Mouse (Mus musculus) heart, embryonic 14.5 days (tissue): ENCODE measurements around the gene Ntm. TPM values are rescaled to one million over a fixed set of nuclear protein-coding genes. Genes with fewer than 3 reads are reported as not detected.

Experiments
- ATAC-seq: fragments of 200-750 bp; cut with Nextera tagmentation; 2 replicates; pipeline ENCODE4 v1.8.0; 2017; ENCODE audit warnings: low read depth, moderate TSS enrichment; ENCODE audit not compliant: insufficient number of reproducible peaks, insufficient read depth, low FRiP score
- H3K27ac ChIP-seq, 2 experiments: fragments of 200-500 bp in 1 of 2; fragments of 300-500 bp in 1 of 2; sonication (generic) in 1 of 2; replicated peaks in 1 of 2; 2 replicates each; pipeline ENCODE4 v1.5.1; 2012 to 2014; ENCODE audit warnings: low read depth in 2 of 2, low read length in 2 of 2, control low read depth in 1 of 2, mild to moderate bottlenecking in 1 of 2, mixed read lengths in 1 of 2; ENCODE audit not compliant: control insufficient read depth in 1 of 2, insufficient read depth in 1 of 2
- H3K27me3 ChIP-seq: fragments of 300-500 bp; sonication (generic); 2 replicates; pipeline ENCODE4 v1.6.1; 2014; ENCODE audit warnings: mild to moderate bottlenecking, low read length, control low read depth; ENCODE audit not compliant: control insufficient read depth, insufficient read depth
- H3K36me3 ChIP-seq: fragments of 300-500 bp; sonication (generic); 2 replicates; pipeline ENCODE4 v1.6.1; 2014; ENCODE audit warnings: mild to moderate bottlenecking, control low read depth, low read length, mixed read lengths; ENCODE audit not compliant: control insufficient read depth, insufficient read depth
- H3K4me1 ChIP-seq, 2 experiments: fragments of 200-500 bp in 1 of 2; fragments of 300-500 bp in 1 of 2; sonication (generic) in 1 of 2; 2 replicates each; pipeline ENCODE4 v1.6.1; 2012 to 2014; ENCODE audit warnings: low read length in 2 of 2, control low read depth in 1 of 2, mixed read lengths in 1 of 2; ENCODE audit not compliant: control insufficient read depth in 2 of 2, insufficient read depth in 2 of 2
- H3K4me2 ChIP-seq: fragments of 300-500 bp; sonication (generic); 2 replicates; pipeline ENCODE4 v1.6.1; 2014; ENCODE audit warnings: mild to moderate bottlenecking, low read length
- H3K4me3 ChIP-seq, 2 experiments: fragments of 200-500 bp in 1 of 2; fragments of 300-500 bp in 1 of 2; sonication (generic) in 1 of 2; 2 replicates each; pipeline ENCODE4 v1.5.1; 2012 to 2014; ENCODE audit warnings: low read length in 2 of 2, mild to moderate bottlenecking in 2 of 2, control low read depth in 1 of 2, low read depth in 1 of 2, moderate library complexity in 1 of 2; ENCODE audit not compliant: control insufficient read depth in 1 of 2, insufficient read depth in 1 of 2
- H3K9ac ChIP-seq: fragments of 300-500 bp; sonication (generic); 2 replicates; pipeline ENCODE4 v1.6.1; 2014; ENCODE audit warnings: mild to moderate bottlenecking, low read length
- H3K9me3 ChIP-seq: fragments of 300-500 bp; sonication (generic); 2 replicates; pipeline ENCODE4 v1.6.1; 2016; ENCODE audit warnings: low read length, control low read depth; ENCODE audit not compliant: control insufficient read depth
- WGBS: fragments of 180-500 bp; shearing (Covaris S2); extraction: QIAGEN DNeasy Blood & Tissue Kit; methylation state at CpG from one replicate; pipeline ENCODE4 v1.1.7; 2014; 5-methylcytosine and 5-hydroxymethylcytosine counted together
- polyA plus RNA-seq: library from polyadenylated mRNA; unstranded; fragments of >200 nt; fragmentation: Nextera tagmentation; extraction: Ambion mirVana; gene quantifications from 2 replicates; pipeline ENCODE4 v1.2.1, GENCODE M21; 2014

Ntm gene
- polyA plus RNA-seq, 1 experiment from 2014 or later: 44.4 TPM

DNA sequence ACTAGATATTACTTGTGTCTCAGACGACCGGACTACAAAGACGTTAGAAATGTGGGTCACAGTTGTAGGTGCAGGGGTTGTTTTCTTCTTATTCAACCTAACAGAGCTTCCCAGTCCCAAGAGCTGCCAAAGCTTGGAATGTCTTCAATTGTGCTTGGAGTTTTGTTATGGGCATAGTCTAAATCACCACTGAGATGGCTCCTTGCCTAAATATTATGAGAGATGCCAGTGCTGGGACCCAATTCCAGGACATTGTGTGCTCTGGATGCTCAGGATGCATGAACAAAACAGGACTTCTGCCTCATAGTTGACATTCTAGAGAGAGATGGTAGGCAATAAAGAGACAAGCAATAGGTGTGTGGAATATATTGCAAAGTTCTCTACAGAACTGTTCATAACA lies 591.6 kb downstream of the Ntm start:
- WGBS: 82% methylated on average over 3 of the region's 3 CpGs
- no peaks in the 10 kb centered on the region; a peak in 1 of 4 replicates for H3K4me1 ChIP-seq
- no peak overlapping the region for H3K9ac ChIP-seq
- no peak overlapping the region for H3K4me2 ChIP-seq
- H3K36me3 ChIP-seq: no peaks in the 10 kb centered on the region
- no peaks in the 10 kb centered on the region for H3K9me3 ChIP-seq
- ATAC-seq: no peak
- no peaks in the 10 kb centered on the region for H3K27me3 ChIP-seq
- H3K4me3 ChIP-seq: no peak overlapping the region
- H3K27ac ChIP-seq: no peak overlapping the region

DNA sequence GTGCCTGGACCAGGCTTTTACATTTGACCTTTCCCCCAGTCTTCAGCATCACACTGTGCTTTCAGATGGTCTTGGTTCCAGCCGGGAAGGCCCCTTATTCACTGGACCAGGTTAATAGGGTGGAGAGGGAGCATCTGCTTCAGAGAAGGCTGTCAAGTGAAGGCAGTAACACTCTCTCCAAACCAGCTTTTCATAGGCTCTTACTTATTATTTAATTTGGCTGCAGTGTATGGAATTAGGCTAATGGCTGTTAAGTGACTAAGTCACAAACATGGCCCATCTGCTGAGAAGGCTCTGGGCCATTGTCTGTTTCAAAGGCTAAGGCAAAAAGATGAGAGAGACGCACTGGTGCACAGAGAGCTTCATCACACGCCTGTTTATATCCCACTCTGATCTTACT lies 593.3 kb downstream of the Ntm start:
- H3K4me1 ChIP-seq: no peaks in the 10 kb centered on the region; a peak in 1 of 4 replicates
- no peaks in the 10 kb centered on the region for H3K27me3 ChIP-seq
- H3K9me3 ChIP-seq: no peaks in the 10 kb centered on the region
- H3K4me3 ChIP-seq: no peak overlapping the region
- no peaks in the 10 kb centered on the region for H3K36me3 ChIP-seq
- ATAC-seq: no peak
- no peak overlapping the region for H3K4me2 ChIP-seq
- no peak overlapping the region for H3K27ac ChIP-seq
- 87% methylated on average over 3 of the region's 3 CpGs for WGBS
- H3K9ac ChIP-seq: no peak overlapping the region

GRCm38 (mm10) chr9:29368291-29368690 lies 594.6 kb downstream of the Ntm start:
- Histone ChIP-seq H3K9ac (no peak overlapping the region), H3K4me3 (no peak overlapping the region), H3K36me3 (no peaks in the 10 kb centered on the region), H3K27me3 (no peaks in the 10 kb centered on the region), H3K4me2 (no peak overlapping the region), H3K9me3 (no peaks in the 10 kb centered on the region), H3K27ac (no peak overlapping the region), H3K4me1 (peaks cover 3 to 7% of the 10 kb centered on the region in 2 experiments)
- 71% methylated on average over 3 of the region's 3 CpGs for WGBS
- ATAC-seq: no peak

- ATAC-seq: no peak
- H3K9ac ChIP-seq: no peak overlapping the region
- H3K27me3 ChIP-seq: no peaks in the 10 kb centered on the region
- no peaks in the 10 kb centered on the region for H3K36me3 ChIP-seq
- H3K4me2 ChIP-seq: no peak overlapping the region
- no peaks in the 10 kb centered on the region for H3K4me1 ChIP-seq
- no peak overlapping the region for H3K4me3 ChIP-seq
- no peak overlapping the region for H3K27ac ChIP-seq
- H3K9me3 ChIP-seq: no peaks in the 10 kb centered on the region
- 72% methylated on average over 4 of the region's 4 CpGs for WGBS
Observed at GRCm38 (mm10) chr9:29357796-29358195, 605.1 kb downstream of the Ntm start.

GRCm38 (mm10) chr9:29342303-29342702 lies 620.6 kb downstream of the Ntm start:
- no peaks in the 10 kb centered on the region for H3K9me3 ChIP-seq
- no peak overlapping the region for H3K9ac ChIP-seq
- no peak overlapping the region for H3K4me2 ChIP-seq
- WGBS: 81% methylated on average over 7 of the region's 7 CpGs
- H3K4me3 ChIP-seq: no peak overlapping the region
- H3K4me1 ChIP-seq: peaks cover under 1 to 5% of the 10 kb centered on the region in 2 experiments; a peak in 3 of 4 replicates
- H3K27ac ChIP-seq: no peak overlapping the region
- H3K27me3 ChIP-seq: no peaks in the 10 kb centered on the region
- H3K36me3 ChIP-seq: no peaks in the 10 kb centered on the region
- no peak for ATAC-seq

DNA sequence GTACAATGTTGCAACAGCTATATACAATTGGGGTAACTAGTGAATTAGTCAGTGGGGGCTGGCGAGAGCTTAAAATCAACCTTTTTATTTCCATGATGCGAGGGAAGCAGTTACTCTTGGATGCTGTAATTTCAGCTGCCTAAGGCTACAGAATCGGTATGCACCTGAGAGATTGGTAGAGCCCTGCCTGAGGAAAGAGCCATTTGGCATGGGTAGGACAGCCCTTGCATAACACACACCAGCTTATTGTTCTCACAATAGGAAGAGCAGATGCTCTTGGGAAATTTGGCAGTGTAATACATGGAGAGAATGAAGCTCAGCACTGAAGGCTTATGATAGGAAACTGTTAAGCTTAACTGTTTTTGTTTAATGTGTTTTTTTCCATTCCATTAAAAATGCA lies 621.6 kb downstream of the Ntm start:
- Histone ChIP-seq H3K9me3 (no peaks in the 10 kb centered on the region), H3K27me3 (no peaks in the 10 kb centered on the region), H3K4me3 (no peak overlapping the region), H3K9ac (no peak overlapping the region), H3K4me2 (no peak overlapping the region), H3K4me1 (peaks cover 2 to 9% of the 10 kb centered on the region in 2 experiments; a peak in 3 of 4 replicates), H3K27ac (no peak overlapping the region), H3K36me3 (no peaks in the 10 kb centered on the region)
- no peak for ATAC-seq
- WGBS: 96% methylated on average over 3 of the region's 3 CpGs

DNA sequence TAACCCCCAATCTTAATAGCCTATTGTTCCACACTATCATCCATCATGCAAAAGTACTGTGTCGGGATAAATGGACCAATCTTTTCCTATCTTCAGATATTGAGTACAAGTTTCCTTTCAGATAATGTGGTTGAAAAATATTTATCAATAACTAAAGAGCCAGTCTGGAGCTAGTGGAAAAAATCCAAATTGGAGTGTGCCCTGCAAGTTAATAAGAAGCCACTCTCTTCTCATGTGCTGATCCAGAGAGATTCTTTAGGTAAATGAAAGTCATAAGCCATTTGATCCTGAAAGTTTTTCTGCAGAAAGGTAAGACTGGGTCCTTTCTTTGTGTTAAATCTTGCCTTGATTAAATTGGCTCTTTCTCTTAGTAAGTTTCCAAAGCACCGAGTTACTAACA lies 627.3 kb downstream of the Ntm start:
- Histone ChIP-seq H3K27ac (no peak overlapping the region), H3K4me3 (no peak overlapping the region), H3K27me3 (no peaks in the 10 kb centered on the region), H3K4me1 (peaks cover 2 to 16% of the 10 kb centered on the region in 2 experiments; a peak in 3 of 4 replicates), H3K4me2 (no peak overlapping the region), H3K36me3 (no peaks in the 10 kb centered on the region), H3K9me3 (no peaks in the 10 kb centered on the region), H3K9ac (no peak overlapping the region)
- ATAC-seq: no peak
- WGBS: 80% methylated on average over 2 of the region's 2 CpGs

GRCm38 (mm10) chr9:29332296-29333090 lies 630.4 kb downstream of the Ntm start:
- H3K9ac ChIP-seq: no peak overlapping the region
- no peak for ATAC-seq
- no peak overlapping the region for H3K4me3 ChIP-seq
- no peaks in the 10 kb centered on the region for H3K9me3 ChIP-seq
- 26% methylated on average over 3 of the region's 3 CpGs for WGBS
- H3K27me3 ChIP-seq: no peaks in the 10 kb centered on the region
- H3K4me1 ChIP-seq: peaks cover 2 to 12% of the 10 kb centered on the region in 2 experiments; a peak in 3 of 4 replicates
- no peaks in the 10 kb centered on the region for H3K36me3 ChIP-seq
- no peak overlapping the region for H3K27ac ChIP-seq
- H3K4me2 ChIP-seq: no peak overlapping the region
